Mouse (Mus musculus) heart, adult 2 months (tissue): Measurements from ENCODE around the gene 1700123O20Rik. TPM values are rescaled to one million over a fixed set of nuclear protein-coding genes. Genes with fewer than 3 reads are reported as not detected.
A peak's percentile ranks its signal among the peaks of the same experiment; 100 is the strongest.

Experiments
- DNase-seq, 2 experiments: peaks; one replicate each; pipeline ENCODE4 v3.0.0; 2021
- H3K27ac ChIP-seq: fragments of 200-600 bp; 2 replicates; pipeline ENCODE4 v1.8.1; 2022
- H3K27me3 ChIP-seq: fragments of 200-500 bp; 2 replicates; pipeline ENCODE4 v1.6.1; 2012; ENCODE audit warnings: mild to moderate bottlenecking, low read length, inconsistent platforms, mixed read lengths; ENCODE audit not compliant: control insufficient read depth, insufficient read depth
- H3K36me3 ChIP-seq: fragments of 200-500 bp; 2 replicates; pipeline ENCODE4 v1.6.1; 2012; ENCODE audit warnings: low read length, inconsistent platforms; ENCODE audit not compliant: control insufficient read depth, insufficient read depth
- H3K4me1 ChIP-seq: fragments of 200-500 bp; 2 replicates; pipeline ENCODE4 v1.6.1; 2011; ENCODE audit warnings: low read length; ENCODE audit not compliant: control insufficient read depth, insufficient read depth
- H3K4me3 ChIP-seq: fragments of 200-600 bp; 2 replicates; pipeline ENCODE4 v1.8.1; 2022
- H3K79me2 ChIP-seq: fragments of 200-500 bp; replicated peaks from 2 replicates; pipeline ENCODE4 v1.6.1; 2012; ENCODE audit warnings: mild to moderate bottlenecking, inconsistent platforms, low read length, moderate library complexity, mixed read lengths; ENCODE audit not compliant: control insufficient read depth, insufficient read depth
- H3K9ac ChIP-seq: fragments of 200-500 bp; 2 replicates; pipeline ENCODE4 v1.6.1; 2012; ENCODE audit warnings: low read depth, mild to moderate bottlenecking, control low read depth, inconsistent platforms, low read length, mixed read lengths
- CTCF ChIP-seq: fragments of 200-600 bp; IDR thresholded peaks from 2 replicates; pipeline ENCODE4 v1.8.1; 2022; ENCODE audit warnings: antibody characterized with exemption, mild to moderate bottlenecking, moderate library complexity
- EP300 ChIP-seq: fragments of 200-500 bp; IDR thresholded peaks from 2 replicates; pipeline ENCODE4 v1.6.1; 2011; ENCODE audit warnings: low read depth, low read length, control low read depth; ENCODE audit not compliant: insufficient read depth
- POLR2A ChIP-seq: fragments of 200-500 bp; IDR thresholded peaks from 2 replicates; pipeline ENCODE4 v1.6.1; 2011; ENCODE audit warnings: mild to moderate bottlenecking, low read depth, low read length, control low read depth; ENCODE audit not compliant: insufficient read depth
- WGBS: fragments of 180-500 bp; shearing (Covaris S2); methylation state at CpG from one replicate; pipeline ENCODE4 v1.1.7; 2018; 5-methylcytosine and 5-hydroxymethylcytosine counted together
- intact Hi-C: fragments of 180-260 bp; cut with DNase I; formaldehyde crosslinking; loops from one replicate; pipeline ENCODE4 v1.15.1; 2025
- long read RNA-seq: library from polyadenylated mRNA; stranded (forward); transcript quantifications from one replicate; pipeline ENCODE4 v2.0.0, GENCODE M21; 2021
- polyA plus RNA-seq: library from polyadenylated mRNA; depleted of rRNA; stranded (reverse); fragments of >200 nt; gene quantifications from 2 replicates; pipeline ENCODE4 v1.2.3, GENCODE M21; 2012; rRNA removed
- total RNA-seq, 2 experiments: library from RNA; stranded (reverse); gene quantifications; 2 replicates each; pipeline ENCODE4 v1.2.3; 2021

Gene 1700123O20Rik
- total RNA-seq (10 to 100 TPM; 12.5 to 13.3 TPM), polyA plus RNA-seq (18.2 and 27.4 TPM in 2 replicates)
- long read RNA-seq, transcript 1700123O20Rik-201 (2 exons, 1,843 nt) = major isoform, 15 of 16 reads
- long read RNA-seq, partial matches to known transcripts = 0 of 16 reads
- long read RNA-seq, other reads (novel, unspliced or antisense) = 1 of 16 reads

- peak within 1 kb of the TSS; percentile 99 for H3K27ac ChIP-seq
- H3K79me2 ChIP-seq = peaks cover 7% of the 10 kb centered on the region
- no peak for DNase-seq
- intact Hi-C loops = loop anchor here (5.0 to 10.0 kb wide), 4 partner anchors 34 to 431 kb away; partner anchors contain the start of genes 4931414P19Rik, Abhd4, Dad1 and Ngdn
- WGBS = under 1% methylated on average over 41 of the region's 41 CpGs
- H3K27me3 ChIP-seq = no peaks in the 10 kb centered on the region
- H3K36me3 ChIP-seq = peaks cover 26% of the 10 kb centered on the region
- H3K4me1 ChIP-seq = peaks cover 2% of the 10 kb centered on the region; the same call in 1 of the 2 replicates
- H3K4me3 ChIP-seq = peak within 1 kb of the TSS; percentile 86
- H3K9ac ChIP-seq = peak within 1 kb of the TSS; percentile 80
- no peak for TF ChIP-seq POLR2A
- TF ChIP-seq EP300 = no peak
- peak; percentile 48 for TF ChIP-seq CTCF
Observed at GRCm38 (mm10) chr14:54686063-54686521, at the start of gene 1700123O20Rik. Gene 1700123O20Rik (plus strand): TSS chr14:54686216.

- intact Hi-C loops = no loop called here
- no peaks in the 10 kb centered on the region for H3K79me2 ChIP-seq
- H3K9ac ChIP-seq = no peak overlapping the region
- TF ChIP-seq POLR2A (no peak), EP300 (no peak), CTCF (peak; percentile 88)
- DNase-seq = peak in 1 of 2 experiments; percentile 59
- no peaks in the 10 kb centered on the region for H3K36me3 ChIP-seq
- H3K27me3 ChIP-seq = no peaks in the 10 kb centered on the region
- no peak overlapping the region for H3K4me3 ChIP-seq
- WGBS = 55% methylated on average over 8 of the region's 8 CpGs
- H3K27ac ChIP-seq = no peak overlapping the region
- H3K4me1 ChIP-seq = no peaks in the 10 kb centered on the region
Observed at GRCm38 (mm10) chr14:54636954-54637353, 49.1 kb upstream of the 1700123O20Rik start.

- no peaks in the 10 kb centered on the region for H3K79me2 ChIP-seq
- TF ChIP-seq POLR2A (no peak), EP300 (no peak), CTCF (peak; percentile 28)
- intact Hi-C loops = no loop called here
- H3K4me3 ChIP-seq = no peak overlapping the region
- 55% methylated on average over 5 of the region's 5 CpGs for WGBS
- H3K9ac ChIP-seq = no peak overlapping the region
- no peaks in the 10 kb centered on the region for H3K27me3 ChIP-seq
- H3K4me1 ChIP-seq = no peaks in the 10 kb centered on the region
- no peak overlapping the region for H3K27ac ChIP-seq
- no peak for DNase-seq
- no peaks in the 10 kb centered on the region for H3K36me3 ChIP-seq
Observed at GRCm38 (mm10) chr14:54638210-54638609, 47.8 kb upstream of the 1700123O20Rik start.

GRCm38 (mm10) chr14:54640121-54640520, 45.9 kb upstream of the 1700123O20Rik start:
- DNase-seq = no peak
- H3K4me3 ChIP-seq = no peak overlapping the region
- H3K36me3 ChIP-seq = no peaks in the 10 kb centered on the region
- 63% methylated on average over 4 of the region's 4 CpGs for WGBS
- H3K79me2 ChIP-seq = no peaks in the 10 kb centered on the region
- no peak overlapping the region for H3K9ac ChIP-seq
- intact Hi-C loops = loop anchor here (5.0 kb wide), 1 partner anchor 113 kb away; no protein-coding TSS in a partner anchor
- TF ChIP-seq EP300 (no peak), CTCF (no peak), POLR2A (no peak)
- no peak overlapping the region for H3K27ac ChIP-seq
- no peaks in the 10 kb centered on the region for H3K27me3 ChIP-seq
- no peaks in the 10 kb centered on the region for H3K4me1 ChIP-seq

- 2% methylated on average over 28 of the region's 28 CpGs for WGBS
- TF ChIP-seq POLR2A = no peak
- TF ChIP-seq CTCF = no peak
- TF ChIP-seq EP300 = no peak
- H3K27me3 ChIP-seq = no peaks in the 10 kb centered on the region
- H3K27ac ChIP-seq = peak within 1 kb of the TSS; percentile 40; the same call in 1 of the 2 replicates
- intact Hi-C loops = loop anchor here (5.0 kb wide), 1 partner anchor 114 kb away; no protein-coding TSS in a partner anchor
- H3K36me3 ChIP-seq = no peaks in the 10 kb centered on the region
- peak within 1 kb of the TSS; percentile 74 for H3K4me3 ChIP-seq
- peak within 1 kb of the TSS; percentile 79 for H3K9ac ChIP-seq
- no peak for DNase-seq
- H3K4me1 ChIP-seq = no peaks in the 10 kb centered on the region
- no peaks in the 10 kb centered on the region for H3K79me2 ChIP-seq
Observed at GRCm38 (mm10) chr14:54640946-54641304, 45.1 kb upstream of the 1700123O20Rik start, which contains the start of gene Gm17606. Gene Gm17606 (plus strand): TSS chr14:54640952.

- Histone ChIP-seq H3K27ac (peak within 1 kb of the TSS; percentile 40; the same call in 1 of the 2 replicates), H3K27me3 (no peaks in the 10 kb centered on the region), H3K79me2 (no peaks in the 10 kb centered on the region), H3K4me3 (peak within 1 kb of the TSS; percentile 74), H3K4me1 (no peaks in the 10 kb centered on the region), H3K36me3 (no peaks in the 10 kb centered on the region), H3K9ac (peak within 1 kb of the TSS; percentile 79)
- WGBS = under 1% methylated on average over 47 of the region's 52 CpGs
- intact Hi-C loops = loop anchor here (5.0 kb wide), 1 partner anchor 114 kb away; no protein-coding TSS in a partner anchor
- peak; percentile 94 for TF ChIP-seq CTCF
- peak; percentile 68; the same call in 1 of the 2 replicates for TF ChIP-seq EP300
- 0 out of 2 replicates have a peak, but pooled peaks have one; percentile 15 for TF ChIP-seq POLR2A
- peak; percentile 90 to 91 for DNase-seq
Observed at GRCm38 (mm10) chr14:54641305-54641969, 44.6 kb upstream of the 1700123O20Rik start, which contains the start of gene Cdh24. Gene Cdh24 (minus strand): TSS chr14:54641364.
